Mouse (Mus musculus) bone marrow, adult 2 months (tissue): ENCODE measurements around the gene Ubash3b. TPM values are rescaled to one million over a fixed set of nuclear protein-coding genes. Genes with fewer than 3 reads are reported as not detected.

Experiments
- H3K27ac ChIP-seq: fragments of 200-500 bp; 2 replicates; pipeline ENCODE4 v1.5.1; 2012; ENCODE audit warnings: low read depth, mild to moderate bottlenecking, control low read depth, inconsistent platforms, low read length; ENCODE audit not compliant: control insufficient read depth, poor library complexity, insufficient read depth
- H3K4me1 ChIP-seq: fragments of 200-500 bp; 2 replicates; pipeline ENCODE4 v1.6.1; 2011; ENCODE audit warnings: low read length; ENCODE audit not compliant: control insufficient read depth, insufficient read depth
- H3K4me3 ChIP-seq: fragments of 200-500 bp; replicated peaks from 2 replicates; pipeline ENCODE3; 2011; ENCODE audit warnings: mild to moderate bottlenecking, low read depth, low read length, control low read depth; ENCODE audit not compliant: control insufficient read depth
- CTCF ChIP-seq: fragments of 200-500 bp; IDR thresholded peaks from 2 replicates; pipeline ENCODE4 v1.5.1; 2011; ENCODE audit warnings: low read length, control low read depth; ENCODE audit not compliant: control insufficient read depth, insufficient read depth
- POLR2A ChIP-seq: fragments of 200-500 bp; IDR thresholded peaks from 2 replicates; pipeline ENCODE4 v1.6.1; 2011; ENCODE audit warnings: low read depth, mild to moderate bottlenecking, control low read depth, low read length, borderline replicate concordance; ENCODE audit not compliant: control insufficient read depth
- WGBS: fragments of 180-500 bp; shearing (Covaris S2); methylation state at CpG from one replicate; pipeline ENCODE4 v1.1.7; 2018; 5-methylcytosine and 5-hydroxymethylcytosine counted together
- polyA plus RNA-seq: library from polyadenylated mRNA; stranded (reverse); fragments of >200 nt; gene quantifications from 2 replicates; pipeline ENCODE4 v1.2.4, GENCODE M21; 2011; ENCODE audit warnings: low replicate concordance; ENCODE audit not compliant: missing spikeins, insufficient read depth, insufficient read length

Ubash3b gene
- polyA plus RNA-seq, 1 experiment: 33.4 TPM

DNA sequence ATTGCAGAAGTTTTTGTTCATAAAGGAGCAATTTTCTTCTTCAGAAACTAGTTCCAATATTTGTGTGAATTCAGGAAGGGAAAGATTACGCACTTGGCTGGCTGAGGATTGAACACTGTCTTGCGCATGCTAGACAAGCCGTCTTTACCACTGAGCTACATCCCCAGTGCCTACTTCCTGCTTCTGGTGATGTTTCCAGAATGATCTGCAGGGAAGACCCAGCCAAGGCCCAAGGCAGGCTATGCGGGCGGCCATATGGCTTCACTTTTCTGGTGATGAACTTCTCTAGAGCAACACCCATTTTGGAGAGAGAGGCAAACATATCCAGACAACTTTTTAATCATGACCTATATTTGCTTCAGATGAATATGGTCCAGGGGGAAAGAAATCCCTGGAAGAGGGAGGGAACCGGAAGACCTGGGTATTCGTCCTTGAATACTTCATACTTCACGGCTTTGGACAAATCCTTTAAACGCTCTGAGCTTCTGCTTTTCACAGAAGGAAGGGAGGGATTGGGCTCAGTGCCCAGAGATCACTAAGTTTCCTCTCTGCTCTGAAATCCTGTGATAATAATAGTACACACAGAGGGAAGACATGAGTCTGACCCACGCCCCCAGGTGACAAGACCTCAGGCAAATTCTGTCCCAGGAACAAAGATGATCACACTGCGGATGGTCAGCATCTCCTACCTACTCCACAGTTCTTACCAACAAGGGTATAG lies 38.9 kb downstream of the Ubash3b start:
- no peak overlapping the region for H3K27ac ChIP-seq
- peaks cover 3% of the 10 kb centered on the region for H3K4me1 ChIP-seq
- no peak for TF ChIP-seq POLR2A
- TF ChIP-seq CTCF: no peak
- 41% methylated on average over 11 of the region's 11 CpGs for WGBS
- H3K4me3 ChIP-seq: no peak overlapping the region

DNA sequence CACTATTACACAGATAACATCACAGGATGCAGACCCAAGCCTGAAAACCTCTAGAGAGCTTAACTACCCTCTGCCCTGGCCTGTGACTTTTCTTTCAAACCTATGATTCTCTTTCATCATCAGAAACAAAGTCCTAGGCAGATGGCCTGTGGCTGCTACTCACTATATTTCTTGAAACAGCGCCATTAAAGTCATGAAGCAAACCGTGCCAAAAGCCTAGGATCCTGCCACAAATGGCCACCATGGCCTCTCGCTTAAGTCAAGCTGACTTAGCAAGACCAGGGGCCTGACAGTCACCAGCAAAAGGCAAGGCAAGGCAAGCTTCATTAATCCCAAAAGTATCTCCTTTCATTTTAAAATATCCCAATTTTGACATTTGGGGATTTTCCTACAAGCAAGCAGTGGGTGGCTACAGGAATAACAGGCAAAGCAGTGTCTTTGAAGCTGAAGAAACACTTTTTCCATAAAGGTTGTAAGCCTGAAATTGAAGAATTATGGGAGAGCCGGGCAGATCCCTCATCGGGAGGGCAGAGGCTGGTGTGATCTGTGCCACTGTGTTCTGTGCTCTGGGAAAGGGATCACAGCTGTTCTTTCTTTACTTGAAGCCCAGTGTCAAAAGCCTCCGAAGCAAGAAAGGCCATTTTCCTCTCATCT lies 39.7 kb downstream of the Ubash3b start:
- no peak for TF ChIP-seq POLR2A
- TF ChIP-seq CTCF: no peak
- Histone ChIP-seq H3K4me1 (peaks cover 3% of the 10 kb centered on the region), H3K4me3 (no peak overlapping the region), H3K27ac (no peak overlapping the region)
- WGBS: 76% methylated on average over 6 of the region's 6 CpGs

DNA sequence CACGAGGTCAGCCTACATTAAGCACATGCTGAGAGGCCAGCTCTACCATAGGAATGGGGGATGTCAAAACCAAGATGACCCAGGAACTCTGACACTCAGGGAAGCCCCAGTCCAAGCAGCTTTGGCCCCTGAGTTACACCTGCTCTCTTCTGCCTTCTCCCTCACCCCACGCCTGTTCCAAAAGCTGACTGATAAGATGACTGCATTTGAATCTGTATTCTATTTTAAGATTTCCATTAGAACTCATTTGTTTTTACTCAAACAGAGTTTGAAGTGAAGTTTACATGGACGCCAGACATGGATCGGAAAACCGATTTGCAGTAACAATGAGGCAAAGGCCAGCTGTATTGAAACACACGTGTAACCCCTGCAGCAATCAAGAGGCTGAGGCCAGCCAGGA lies 41.5 kb downstream of the Ubash3b start:
- H3K4me1 ChIP-seq: peaks cover 2% of the 10 kb centered on the region; the same call in 1 of the 2 replicates

DNA sequence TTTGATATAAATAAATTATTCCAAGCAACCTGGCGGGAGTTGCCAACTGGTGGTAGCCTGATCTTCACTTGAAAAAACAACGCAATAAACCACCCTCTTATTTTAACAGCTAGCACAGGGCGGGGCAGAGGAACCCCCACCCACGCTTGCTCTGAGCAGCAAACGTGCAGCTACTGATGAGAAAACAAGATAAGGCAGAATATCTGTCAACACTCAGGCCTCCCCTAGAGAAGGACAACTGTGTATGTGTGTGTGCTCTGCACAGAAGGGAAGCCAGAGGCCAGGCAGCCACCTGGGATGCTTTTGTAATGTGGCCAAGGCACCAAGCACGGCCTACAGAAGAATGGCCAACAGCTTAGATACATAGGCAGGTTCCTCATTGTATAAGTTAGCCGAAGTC lies 43.4 kb downstream of the Ubash3b start:
- Histone ChIP-seq H3K4me1 (peaks cover 2% of the 10 kb centered on the region; the same call in 1 of the 2 replicates), H3K27ac (no peak overlapping the region), H3K4me3 (no peak overlapping the region)
- WGBS: 39% methylated on average over 7 of the region's 7 CpGs
- no peak for TF ChIP-seq CTCF
- TF ChIP-seq POLR2A: no peak

More for the DNA sequence above, 41.5 kb downstream of the Ubash3b start:
- Histone ChIP-seq H3K27ac (no peak overlapping the region), H3K4me3 (no peak overlapping the region)
- WGBS: 79% methylated on average over 6 of the region's 6 CpGs
- TF ChIP-seq POLR2A (no peak), CTCF (no peak)

DNA sequence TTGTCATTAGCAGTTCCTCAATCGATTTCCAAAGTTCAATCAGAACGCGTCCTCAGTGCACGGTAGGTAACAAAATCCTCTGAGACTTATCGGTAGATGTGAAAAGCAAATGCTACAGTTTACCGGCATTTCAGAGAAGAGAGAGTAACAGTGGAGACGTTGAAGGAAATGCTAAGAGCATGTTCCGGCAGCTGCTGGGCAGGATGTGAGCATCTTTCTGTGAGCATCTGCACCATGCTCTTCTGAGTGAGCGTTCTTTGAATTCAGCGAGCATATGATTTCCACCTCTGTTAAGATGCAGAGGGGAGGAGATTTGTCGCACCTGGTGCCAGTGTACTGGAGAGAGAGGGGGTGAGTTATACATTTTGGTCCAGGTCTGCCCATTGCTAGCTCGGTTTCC lies 45.4 kb downstream of the Ubash3b start:
- Histone ChIP-seq H3K27ac (no peak overlapping the region), H3K4me3 (no peak overlapping the region), H3K4me1 (no peaks in the 10 kb centered on the region)
- 90% methylated on average over 12 of the region's 12 CpGs for WGBS
- no peak for TF ChIP-seq POLR2A
- no peak for TF ChIP-seq CTCF

DNA sequence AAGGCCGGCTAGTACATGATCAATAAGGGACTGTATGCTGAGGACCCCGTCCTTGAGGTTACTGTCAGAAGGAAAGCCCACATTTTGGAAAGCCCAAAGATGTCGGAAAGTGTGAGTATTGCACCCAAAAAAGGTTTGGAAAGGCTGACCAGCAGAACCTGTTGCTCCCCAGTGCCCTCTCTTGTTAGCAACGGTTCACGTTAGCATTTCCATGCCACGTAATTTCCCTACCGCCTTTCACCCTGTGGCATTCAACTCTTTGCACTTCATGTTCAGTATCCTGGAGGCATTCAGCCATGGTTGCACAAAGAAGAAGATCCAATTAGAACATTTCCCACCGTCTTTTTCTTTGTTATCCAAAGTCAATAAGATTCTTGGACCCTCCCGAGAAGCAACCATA lies 47.1 kb downstream of the Ubash3b start:
- no peak overlapping the region for H3K27ac ChIP-seq
- TF ChIP-seq POLR2A: no peak
- TF ChIP-seq CTCF: no peak

DNA sequence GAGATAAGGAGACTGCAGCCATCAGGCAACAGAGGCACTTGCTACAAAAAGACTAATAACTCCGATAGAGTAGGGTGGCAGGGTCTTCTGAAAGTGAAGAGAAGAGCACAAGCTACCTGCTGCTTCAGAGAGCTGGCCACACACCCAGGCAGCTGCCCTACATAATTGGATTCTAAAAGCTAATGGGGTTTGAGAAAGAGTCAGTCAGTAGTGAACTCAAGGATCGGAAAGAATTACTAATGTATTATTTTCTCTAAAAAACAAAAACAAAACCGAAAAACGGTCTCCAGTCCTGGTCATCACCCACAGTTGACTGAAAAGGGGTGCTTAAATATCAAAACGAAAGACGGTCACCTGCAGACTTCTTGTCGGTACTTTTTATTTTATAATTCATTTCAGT lies 51.7 kb downstream of the Ubash3b start:
- Histone ChIP-seq H3K4me1 (peaks cover 4% of the 10 kb centered on the region; the same call in 1 of the 2 replicates), H3K4me3 (no peak overlapping the region), H3K27ac (no peak overlapping the region)
- TF ChIP-seq POLR2A (no peak), CTCF (no peak)
- 80% methylated on average over 7 of the region's 7 CpGs for WGBS

More for the DNA sequence above, 47.1 kb downstream of the Ubash3b start:
- Histone ChIP-seq H3K4me1 (no peaks in the 10 kb centered on the region), H3K4me3 (no peak overlapping the region)
- 88% methylated on average over 9 of the region's 9 CpGs for WGBS

DNA sequence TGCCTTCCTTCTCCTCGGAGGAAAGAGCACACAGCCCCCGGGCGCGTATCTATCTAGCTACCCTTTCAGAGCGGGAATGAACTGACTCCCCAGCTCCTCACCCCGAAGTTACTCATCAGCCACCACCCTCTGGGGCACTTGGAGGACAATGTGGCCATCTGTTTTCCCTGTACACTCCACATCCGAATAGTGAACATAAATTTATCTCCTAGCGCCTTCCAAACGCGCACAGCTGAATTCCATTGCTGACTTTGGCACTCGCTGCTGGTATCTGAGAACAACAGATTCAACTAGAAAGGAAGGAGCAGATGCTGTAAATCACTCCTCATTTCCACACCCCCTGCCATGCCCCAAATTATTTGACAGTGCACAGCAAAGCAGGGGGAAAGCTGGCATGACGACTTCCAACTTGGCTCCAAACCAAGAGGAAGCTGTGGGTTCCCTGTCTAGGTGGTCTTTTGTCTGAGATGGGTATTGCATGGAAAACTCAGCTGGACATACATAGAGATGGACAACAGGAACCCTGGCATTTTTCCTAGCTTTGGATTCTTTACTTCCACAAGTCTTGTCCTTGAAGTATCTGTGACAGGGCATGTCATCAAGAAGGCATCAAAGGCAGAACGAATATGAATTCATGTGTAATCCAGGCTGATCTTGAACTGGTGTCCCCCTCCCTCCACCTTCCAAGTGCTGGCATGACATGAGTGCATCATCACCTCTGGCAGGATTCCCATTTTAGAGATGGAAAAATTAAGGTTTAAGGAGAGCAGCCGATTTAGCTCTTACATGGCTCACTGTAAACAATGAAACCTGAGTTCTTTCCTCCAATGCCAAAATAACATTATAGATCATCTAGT lies 52.9 kb downstream of the Ubash3b start:
- H3K4me3 ChIP-seq: no peak overlapping the region
- no peak for TF ChIP-seq POLR2A
- TF ChIP-seq CTCF: no peak
- H3K27ac ChIP-seq: no peak overlapping the region
- WGBS: 33% methylated on average over 14 of the region's 14 CpGs
- peaks cover 4% of the 10 kb centered on the region; the same call in 1 of the 2 replicates for H3K4me1 ChIP-seq
